Mouse (Mus musculus) embryonic fibroblast, embryonic 13.5 days (primary cell): Measurements from ENCODE around the gene Ccnq.

Source experiments
- CTCF ChIP-seq: IDR thresholded peaks from 2 replicates; pipeline ENCODE4 v1.5.1; 2011; ENCODE audit warnings: mild to moderate bottlenecking, control low read depth, low read length, moderate library complexity, borderline replicate concordance; ENCODE audit not compliant: insufficient read depth
- POLR2A ChIP-seq: IDR thresholded peaks from 2 replicates; pipeline ENCODE4 v1.6.1; 2011; ENCODE audit warnings: low read depth, mild to moderate bottlenecking, control low read depth, low read length, moderate library complexity

- TF ChIP-seq CTCF (no peak), POLR2A (no peak)
Observed at GRCm38 (mm10) chr11:78735168-78735567, 16.4 kb downstream of the Ccnq start.
